Mouse (Mus musculus) lung, adult 2 months (tissue): ENCODE results near the gene Olfr521.

Experiments used
- CTCF ChIP-seq: fragments of 200-500 bp; IDR thresholded peaks from 2 replicates; pipeline ENCODE4 v1.5.1; 2011; ENCODE audit warnings: mild to moderate bottlenecking, low read length, control low read depth; ENCODE audit not compliant: insufficient read depth
- POLR2A ChIP-seq: fragments of 200-500 bp; IDR thresholded peaks from 2 replicates; pipeline ENCODE4 v1.6.1; 2011; ENCODE audit warnings: low read depth, mild to moderate bottlenecking, control low read depth, low read length, borderline replicate concordance; ENCODE audit errors: extremely low read depth

DNA sequence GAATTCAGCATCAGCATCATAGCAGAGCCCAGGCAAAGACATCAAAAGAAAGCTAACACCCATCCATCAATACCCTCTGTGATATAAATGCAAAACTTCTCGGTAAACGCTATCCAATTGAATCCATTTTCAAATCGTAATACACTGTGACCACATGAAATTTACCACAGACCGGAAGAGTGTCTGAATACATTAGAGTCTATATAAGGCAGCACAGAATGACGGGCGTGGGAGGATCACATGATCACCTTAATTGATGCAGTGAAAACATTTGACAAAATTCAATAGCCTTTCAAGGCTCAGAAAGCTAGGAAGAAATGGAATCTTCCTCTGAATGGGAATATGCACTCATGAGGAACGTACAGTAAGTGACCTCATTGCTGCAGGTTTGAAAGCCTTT, 20.1 kb downstream of the Olfr521 start:
- TF ChIP-seq POLR2A (no peak), CTCF (no peak)
